Mouse (Mus musculus) midbrain, embryonic 13.5 days (tissue): ENCODE measurements around the gene Epha6. TPM values are rescaled to one million over a fixed set of nuclear protein-coding genes. Genes with fewer than 3 reads are reported as not detected.
A peak's percentile ranks its signal among the peaks of the same experiment; 100 is the strongest.

ENCODE experiments used
- ATAC-seq: fragments of 200-750 bp; cut with Nextera tagmentation; 2 replicates; pipeline ENCODE4 v1.8.0; 2017; ENCODE audit warnings: mild to moderate bottlenecking, moderate TSS enrichment, moderate library complexity
- H3K27ac ChIP-seq: fragments of 300-500 bp; sonication (generic); 2 replicates; pipeline ENCODE4 v1.5.1; 2015; ENCODE audit warnings: inconsistent platforms, mild to moderate bottlenecking, moderate library complexity
- H3K27me3 ChIP-seq: fragments of 300-500 bp; sonication (generic); 2 replicates; pipeline ENCODE4 v1.6.1; 2015; ENCODE audit warnings: mild to moderate bottlenecking, inconsistent platforms
- H3K36me3 ChIP-seq: fragments of 300-500 bp; sonication (generic); 2 replicates; pipeline ENCODE4 v1.6.1; 2015; ENCODE audit warnings: mild to moderate bottlenecking, inconsistent platforms
- H3K4me1 ChIP-seq: fragments of 300-500 bp; sonication (generic); replicated peaks from 2 replicates; pipeline ENCODE4 v1.6.1; 2015; ENCODE audit warnings: inconsistent platforms
- H3K4me2 ChIP-seq: fragments of 300-500 bp; sonication (generic); replicated peaks from 2 replicates; pipeline ENCODE4 v1.6.1; 2015; ENCODE audit warnings: moderate library complexity, mild to moderate bottlenecking, inconsistent platforms
- H3K4me3 ChIP-seq: fragments of 300-500 bp; sonication (generic); replicated peaks from 2 replicates; pipeline ENCODE4 v1.5.1; 2015; ENCODE audit warnings: mild to moderate bottlenecking, inconsistent platforms
- H3K9ac ChIP-seq: fragments of 300-500 bp; sonication (generic); replicated peaks from 2 replicates; pipeline ENCODE4 v1.6.1; 2015; ENCODE audit warnings: mild to moderate bottlenecking, inconsistent platforms
- H3K9me3 ChIP-seq: fragments of 300-500 bp; sonication (generic); 2 replicates; pipeline ENCODE4 v1.6.1; 2016; ENCODE audit warnings: mild to moderate bottlenecking, inconsistent platforms
- WGBS: fragments of 180-500 bp; shearing (Covaris S2); methylation state at CpG from one replicate; pipeline ENCODE4 v1.1.7; 2015; 5-methylcytosine and 5-hydroxymethylcytosine counted together
- polyA plus RNA-seq: library from polyadenylated mRNA; unstranded; fragments of >200 nt; fragmentation: Nextera tagmentation; extraction: Ambion mirVana; gene quantifications from 2 replicates; pipeline ENCODE4 v1.2.1, GENCODE M21; 2015

Gene Epha6
- polyA plus RNA-seq, 1 experiment from 2014 or later, result 4.4 TPM

DNA sequence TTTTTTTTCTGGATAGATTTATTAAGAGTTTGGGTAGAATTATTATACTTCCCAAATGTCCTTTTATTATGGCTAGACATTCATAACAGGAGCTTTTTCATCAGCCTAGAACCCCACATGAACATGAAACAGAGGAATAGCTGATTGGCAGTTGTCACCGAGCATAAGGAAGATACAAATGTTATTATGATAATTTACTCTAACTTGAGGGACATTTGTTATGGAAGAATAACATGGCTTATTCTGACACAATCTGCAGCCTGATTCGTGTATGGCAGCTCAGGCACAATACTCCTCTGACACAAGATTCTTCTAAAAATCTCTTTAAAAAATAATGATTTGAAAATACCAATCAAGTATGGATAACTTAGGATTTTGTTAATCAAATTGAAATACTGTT lies 347.7 kb downstream of the Epha6 start:
- H3K4me2 ChIP-seq, result no peak overlapping the region
- no peak for ATAC-seq
- H3K9ac ChIP-seq, result no peak overlapping the region
- H3K4me3 ChIP-seq, result no peak overlapping the region
- 74% methylated on average over 2 of the region's 2 CpGs for WGBS
- no peaks in the 10 kb centered on the region for H3K27me3 ChIP-seq
- no peaks in the 10 kb centered on the region for H3K4me1 ChIP-seq
- H3K9me3 ChIP-seq, result no peaks in the 10 kb centered on the region
- no peaks in the 10 kb centered on the region for H3K36me3 ChIP-seq
- H3K27ac ChIP-seq, result no peak overlapping the region

DNA sequence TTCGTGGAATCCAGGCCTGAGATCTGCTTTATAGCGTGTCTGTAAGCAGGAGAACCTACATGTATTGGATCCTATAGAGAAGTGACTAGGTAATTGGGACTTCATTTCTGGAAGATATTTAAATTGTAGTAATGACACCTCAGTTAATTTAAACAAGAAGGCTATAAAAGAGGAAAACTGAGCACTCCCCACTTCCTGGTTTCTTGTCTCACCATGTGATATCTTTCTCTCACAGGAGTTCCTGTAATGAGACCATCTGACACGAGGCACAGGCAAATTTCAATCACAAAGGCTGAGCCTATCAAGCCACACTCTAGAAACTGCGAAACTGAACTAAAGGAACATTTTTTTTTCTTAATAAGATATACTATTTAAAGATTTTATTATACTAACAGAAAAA lies 348.3 kb downstream of the Epha6 start:
- no peak overlapping the region for H3K9ac ChIP-seq
- WGBS, result 80% methylated on average over 4 of the region's 4 CpGs
- no peak for ATAC-seq

DNA sequence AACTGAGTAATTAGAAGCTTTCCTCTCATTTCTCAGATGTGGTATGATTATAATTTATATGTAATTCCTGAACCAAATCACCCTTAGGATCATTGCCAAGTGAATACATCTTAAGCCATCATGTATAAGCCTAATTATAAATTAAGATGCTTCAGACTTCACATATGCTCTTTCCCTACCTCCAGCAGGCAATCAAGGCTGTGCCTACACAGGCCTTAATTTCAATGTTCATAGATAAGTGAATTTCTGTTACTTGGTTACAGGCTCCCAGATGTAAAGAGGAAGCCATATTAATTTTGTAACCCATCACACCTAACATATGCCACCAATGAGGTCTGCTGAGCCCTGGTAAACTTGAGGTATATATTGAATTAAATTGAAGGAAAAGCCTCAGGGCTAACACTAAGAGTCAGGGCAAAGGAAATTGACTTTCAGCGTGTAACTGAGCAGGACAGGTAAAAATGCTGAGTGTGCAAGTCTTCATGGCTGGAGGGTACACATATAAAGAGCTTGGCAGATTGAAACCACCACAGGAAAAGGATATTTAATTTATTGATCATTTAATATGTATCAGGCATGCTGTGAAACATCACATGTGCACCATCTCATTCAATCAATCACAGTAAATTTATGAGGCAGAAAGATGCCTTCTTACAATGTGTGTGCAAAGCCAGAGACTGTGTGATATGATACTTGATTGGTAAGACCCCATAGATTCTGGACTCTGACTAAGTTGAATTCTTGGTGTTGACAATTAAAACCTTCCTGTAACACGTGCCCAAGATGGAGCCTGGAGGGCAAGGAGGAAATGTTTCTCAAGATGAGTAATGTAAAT lies 365.8 kb downstream of the Epha6 start:
- Histone ChIP-seq H3K9ac (no peak overlapping the region), H3K4me1 (no peaks in the 10 kb centered on the region), H3K9me3 (no peaks in the 10 kb centered on the region), H3K4me3 (no peak overlapping the region), H3K27me3 (no peaks in the 10 kb centered on the region), H3K4me2 (no peak overlapping the region), H3K27ac (no peak overlapping the region), H3K36me3 (no peaks in the 10 kb centered on the region)
- WGBS, result 73% methylated on average over 2 of the region's 2 CpGs
- peak; percentile 53 for ATAC-seq

More for the DNA sequence above, 348.3 kb downstream of the Epha6 start:
- Histone ChIP-seq H3K27me3 (no peaks in the 10 kb centered on the region), H3K9me3 (no peaks in the 10 kb centered on the region), H3K4me3 (no peak overlapping the region), H3K4me2 (no peak overlapping the region), H3K27ac (no peak overlapping the region), H3K4me1 (no peaks in the 10 kb centered on the region), H3K36me3 (no peaks in the 10 kb centered on the region)

DNA sequence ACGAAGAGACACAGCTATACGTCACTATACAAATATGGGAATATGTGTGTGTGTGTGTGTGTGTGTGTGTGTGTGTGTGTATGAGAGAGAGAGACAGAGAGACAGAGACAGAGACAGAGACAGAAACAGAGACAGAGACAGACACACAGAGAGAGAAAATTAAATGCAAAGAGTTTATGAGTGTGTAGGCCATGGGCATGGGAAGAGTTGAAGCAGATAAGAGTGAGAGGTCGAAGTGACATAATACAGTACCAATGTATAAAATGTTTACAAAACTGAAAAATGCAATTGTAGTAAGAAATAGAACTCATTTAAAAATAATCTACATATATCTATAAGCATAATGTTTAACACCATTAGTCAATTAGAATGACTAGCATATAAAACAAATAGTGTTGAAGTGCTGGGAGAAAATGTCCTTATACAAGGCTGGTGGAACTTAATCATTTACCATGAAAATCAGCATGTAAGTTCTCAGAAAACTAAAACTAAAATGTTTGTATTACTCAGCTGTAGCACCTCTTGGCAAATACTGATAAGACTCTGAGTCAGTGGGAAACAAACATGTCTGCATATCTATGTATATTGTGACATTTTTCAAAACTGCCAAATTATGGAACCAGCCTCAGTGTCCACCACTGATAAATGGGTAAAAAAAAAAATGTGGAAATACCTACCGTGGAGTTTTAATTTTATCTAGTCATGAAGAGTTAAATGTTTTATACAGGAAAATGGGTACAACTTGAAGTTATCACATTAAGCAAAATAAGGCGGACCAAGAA lies 371.2 kb downstream of the Epha6 start:
- no peak for ATAC-seq
- WGBS, result 94% methylated on average over 5 of the region's 5 CpGs

DNA sequence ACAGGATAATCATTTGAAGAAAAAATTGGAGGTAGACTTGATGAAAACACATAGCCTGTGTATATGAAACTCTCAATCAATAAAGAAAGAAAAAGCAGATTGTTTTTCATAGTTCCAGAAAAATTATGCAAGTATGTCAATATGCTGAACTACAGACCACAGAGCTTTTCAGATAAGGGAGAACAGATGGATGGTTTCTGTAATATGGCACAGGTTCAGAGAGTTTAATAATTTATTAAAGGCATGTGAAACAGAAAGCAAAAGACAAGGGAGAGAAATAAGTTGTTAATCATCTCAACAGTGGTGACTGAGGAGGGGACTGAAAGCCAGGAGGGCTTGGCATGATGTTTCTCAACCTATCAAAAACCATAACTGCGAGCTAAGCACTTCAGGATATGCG lies 372.3 kb downstream of the Epha6 start:
- H3K27me3 ChIP-seq, result no peaks in the 10 kb centered on the region
- H3K4me1 ChIP-seq, result no peaks in the 10 kb centered on the region
- no peak overlapping the region for H3K9ac ChIP-seq
- no peak overlapping the region for H3K4me2 ChIP-seq
- no peak overlapping the region for H3K27ac ChIP-seq
- no peak overlapping the region for H3K4me3 ChIP-seq
- no peak for ATAC-seq
- H3K9me3 ChIP-seq, result no peaks in the 10 kb centered on the region
- H3K36me3 ChIP-seq, result no peaks in the 10 kb centered on the region
- WGBS, result 94% methylated on average over 2 of the region's 2 CpGs

More for the DNA sequence above, 371.2 kb downstream of the Epha6 start:
- Histone ChIP-seq H3K4me1 (no peaks in the 10 kb centered on the region), H3K27me3 (no peaks in the 10 kb centered on the region), H3K4me2 (no peak overlapping the region), H3K36me3 (no peaks in the 10 kb centered on the region), H3K4me3 (no peak overlapping the region), H3K27ac (no peak overlapping the region), H3K9ac (no peak overlapping the region), H3K9me3 (no peaks in the 10 kb centered on the region)

DNA sequence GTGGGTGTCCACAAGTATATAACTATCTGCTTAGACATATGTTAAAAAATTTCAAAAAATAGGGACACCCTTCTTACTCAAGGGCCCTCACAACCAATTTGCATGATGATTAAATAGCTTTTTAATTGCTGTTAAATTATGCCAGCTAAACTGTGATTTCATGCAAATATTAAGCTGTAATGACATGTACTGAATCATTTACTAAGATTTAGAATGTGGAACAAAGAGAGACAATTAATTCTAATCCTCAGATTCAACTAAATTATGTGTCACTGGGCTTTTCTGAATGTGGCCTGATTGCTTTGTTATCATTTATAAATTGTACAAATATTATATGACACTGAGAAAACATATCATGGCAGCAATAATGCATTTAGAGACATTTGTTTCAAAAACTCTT lies 396.2 kb downstream of the Epha6 start:
- H3K27ac ChIP-seq, result no peak overlapping the region
- no peaks in the 10 kb centered on the region for H3K27me3 ChIP-seq
- H3K4me3 ChIP-seq, result no peak overlapping the region
- no peaks in the 10 kb centered on the region for H3K36me3 ChIP-seq
- no peak for ATAC-seq
- no peak overlapping the region for H3K4me2 ChIP-seq
- no peaks in the 10 kb centered on the region for H3K9me3 ChIP-seq
- H3K9ac ChIP-seq, result no peak overlapping the region
- no peaks in the 10 kb centered on the region for H3K4me1 ChIP-seq

DNA sequence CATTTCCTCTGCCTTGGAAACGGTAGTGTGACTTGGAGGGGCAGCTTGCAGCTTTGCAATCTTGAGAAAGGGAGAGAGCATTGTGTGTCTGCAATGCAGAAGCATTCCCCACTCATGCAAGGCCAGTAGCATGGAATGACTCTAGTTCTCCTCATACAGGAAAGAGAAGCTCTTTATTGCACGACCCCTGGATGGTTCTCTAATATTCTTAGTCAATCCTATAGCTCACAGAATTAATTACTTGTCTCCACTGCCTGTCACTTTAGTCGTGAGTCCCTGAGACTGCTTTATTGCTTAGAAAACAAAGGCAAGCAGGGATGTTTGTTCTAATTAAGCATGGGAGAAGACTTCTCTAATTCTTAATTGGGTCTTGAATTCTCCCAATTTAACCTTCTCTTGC lies 429.8 kb downstream of the Epha6 start:
- 12% methylated on average over 3 of the region's 3 CpGs for WGBS

DNA sequence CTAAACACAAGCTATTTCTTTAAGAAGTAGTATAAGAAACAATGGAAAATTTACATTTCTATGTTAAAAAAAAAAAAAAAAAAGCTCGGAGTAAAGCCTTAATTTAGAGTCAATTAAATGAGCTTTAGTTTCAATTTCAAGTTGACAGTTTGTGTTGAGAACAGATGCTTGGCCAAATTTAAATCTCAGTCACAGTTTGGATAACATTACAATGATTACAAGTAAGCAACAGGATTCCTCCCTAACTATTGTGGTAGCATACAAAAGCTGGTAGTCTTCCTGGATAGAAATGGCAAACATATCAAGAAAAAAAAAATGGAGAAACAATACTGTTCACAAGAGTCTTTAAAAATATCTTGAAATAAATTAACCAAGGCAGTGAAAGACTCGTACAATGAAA lies 452.9 kb downstream of the Epha6 start:
- Histone ChIP-seq H3K27ac (no peak overlapping the region), H3K9me3 (no peaks in the 10 kb centered on the region), H3K4me3 (no peak overlapping the region), H3K36me3 (no peaks in the 10 kb centered on the region), H3K9ac (no peak overlapping the region), H3K27me3 (no peaks in the 10 kb centered on the region), H3K4me1 (no peaks in the 10 kb centered on the region), H3K4me2 (no peak overlapping the region)
- 75% methylated on average over 2 of the region's 2 CpGs for WGBS
- no peak for ATAC-seq

More for the DNA sequence above, 429.8 kb downstream of the Epha6 start:
- no peak overlapping the region for H3K27ac ChIP-seq
- no peaks in the 10 kb centered on the region for H3K27me3 ChIP-seq
- no peaks in the 10 kb centered on the region for H3K36me3 ChIP-seq
- no peak overlapping the region for H3K4me3 ChIP-seq
- no peaks in the 10 kb centered on the region for H3K9me3 ChIP-seq
- H3K4me2 ChIP-seq, result no peak overlapping the region
- no peak for ATAC-seq
- no peaks in the 10 kb centered on the region for H3K4me1 ChIP-seq
- H3K9ac ChIP-seq, result no peak overlapping the region

DNA sequence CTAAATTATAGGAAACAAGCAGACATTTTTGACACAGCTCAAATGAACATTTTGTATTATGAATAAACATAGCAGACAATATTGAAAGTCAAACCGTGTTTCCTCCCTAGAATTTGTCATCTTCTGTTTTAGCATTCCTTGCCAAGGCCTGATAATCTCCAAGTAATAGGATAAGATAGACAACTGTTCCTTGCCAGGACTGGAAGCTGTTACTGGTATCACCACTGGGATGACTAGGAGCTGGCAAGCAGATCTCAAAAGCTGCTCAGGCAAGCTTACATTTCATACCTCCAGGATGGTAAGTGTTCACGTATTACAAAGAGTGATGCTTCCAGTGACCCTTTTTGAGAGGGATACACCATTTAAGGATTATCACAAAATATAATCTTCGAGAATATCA lies 461.0 kb downstream of the Epha6 start:
- Histone ChIP-seq H3K4me2 (no peak overlapping the region), H3K36me3 (no peaks in the 10 kb centered on the region), H3K9ac (no peak overlapping the region), H3K4me3 (no peak overlapping the region), H3K4me1 (no peaks in the 10 kb centered on the region), H3K27ac (no peak overlapping the region), H3K27me3 (no peaks in the 10 kb centered on the region), H3K9me3 (no peaks in the 10 kb centered on the region)
- WGBS, result 75% methylated on average over 3 of the region's 3 CpGs
- ATAC-seq, result no peak

DNA sequence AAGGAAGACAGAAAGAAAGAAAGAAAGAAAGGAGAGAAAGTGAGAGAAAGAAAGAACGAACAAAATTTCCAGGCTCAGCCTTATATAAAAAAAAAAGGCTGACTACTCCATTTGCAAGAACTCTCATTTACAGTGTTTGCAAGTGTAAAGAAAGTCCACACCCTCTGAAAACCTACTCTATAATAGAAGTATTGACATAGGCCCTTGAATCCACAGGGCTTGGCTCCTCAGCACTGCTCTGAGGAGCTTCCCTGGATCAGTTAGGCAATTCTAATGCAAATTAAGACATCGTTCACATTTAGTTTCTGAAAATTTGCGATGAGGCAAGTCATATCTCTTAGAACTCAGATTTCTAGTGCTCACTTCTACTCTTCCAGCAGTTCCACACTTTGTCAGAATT lies 483.9 kb downstream of the Epha6 start:
- ATAC-seq, result no peak
- no peaks in the 10 kb centered on the region for H3K9me3 ChIP-seq
- H3K36me3 ChIP-seq, result no peaks in the 10 kb centered on the region
- H3K27ac ChIP-seq, result no peak overlapping the region
- H3K27me3 ChIP-seq, result no peaks in the 10 kb centered on the region
- H3K4me3 ChIP-seq, result no peak overlapping the region
- WGBS, result 66% methylated on average over 3 of the region's 3 CpGs
- no peak overlapping the region for H3K4me2 ChIP-seq
- no peaks in the 10 kb centered on the region for H3K4me1 ChIP-seq
- no peak overlapping the region for H3K9ac ChIP-seq

DNA sequence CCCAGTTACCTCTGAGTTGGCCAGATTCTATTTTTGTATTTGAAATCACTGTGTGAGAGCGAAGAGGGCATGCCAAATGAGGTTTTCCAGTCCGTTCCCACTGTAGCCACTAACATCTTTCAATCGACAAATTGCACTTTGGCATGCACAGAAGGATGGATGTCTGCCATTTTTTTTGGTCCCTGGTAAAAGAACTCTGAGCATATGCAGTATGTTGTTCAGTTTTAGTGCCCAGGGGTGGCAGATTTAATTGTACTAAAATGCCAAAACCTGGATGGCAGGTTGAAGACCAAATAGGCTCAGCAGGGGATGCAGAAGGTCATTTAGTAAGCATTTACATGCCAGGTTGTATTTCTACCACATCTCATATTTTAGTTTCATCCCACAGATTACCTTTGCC lies 503.1 kb downstream of the Epha6 start:
- Histone ChIP-seq H3K36me3 (no peaks in the 10 kb centered on the region), H3K9me3 (no peaks in the 10 kb centered on the region), H3K4me1 (no peaks in the 10 kb centered on the region), H3K9ac (no peak overlapping the region), H3K27me3 (no peaks in the 10 kb centered on the region), H3K4me3 (no peak overlapping the region), H3K27ac (no peak overlapping the region), H3K4me2 (no peak overlapping the region)
- no peak for ATAC-seq
- WGBS, result 83% methylated on average over 3 of the region's 3 CpGs

DNA sequence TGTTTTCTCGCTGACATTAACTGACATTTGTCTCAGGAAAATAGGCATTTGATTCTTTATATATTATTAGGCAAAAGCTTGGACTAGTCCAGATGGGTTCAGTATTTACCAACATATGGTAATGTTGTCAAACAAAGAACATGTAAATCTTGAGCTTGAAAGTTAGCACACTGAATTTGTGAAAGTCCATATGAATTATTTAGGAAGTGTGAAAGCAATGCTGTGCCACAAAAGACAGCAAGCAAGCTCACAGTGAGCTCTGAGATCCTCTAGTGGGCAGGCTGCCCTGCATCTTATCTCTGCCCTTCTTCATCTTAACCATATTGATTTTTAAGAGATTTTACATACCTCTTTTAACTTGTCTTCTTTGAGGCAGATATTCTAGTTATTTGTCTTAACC lies 510.0 kb downstream of the Epha6 start:
- H3K4me2 ChIP-seq, result no peak overlapping the region
- WGBS, result 77% methylated on average over 1 of the region's 1 CpGs
- ATAC-seq, result 0 out of 2 replicates have a peak, but pooled peaks have one; percentile 40

More for the DNA sequence above, 510.0 kb downstream of the Epha6 start:
- Histone ChIP-seq H3K9me3 (no peaks in the 10 kb centered on the region), H3K27ac (no peak overlapping the region), H3K4me1 (no peaks in the 10 kb centered on the region), H3K36me3 (no peaks in the 10 kb centered on the region), H3K27me3 (no peaks in the 10 kb centered on the region), H3K9ac (no peak overlapping the region), H3K4me3 (no peak overlapping the region)
